ENCODE assay signal across 8 mouse cellular contexts in the genomic region with DNA sequence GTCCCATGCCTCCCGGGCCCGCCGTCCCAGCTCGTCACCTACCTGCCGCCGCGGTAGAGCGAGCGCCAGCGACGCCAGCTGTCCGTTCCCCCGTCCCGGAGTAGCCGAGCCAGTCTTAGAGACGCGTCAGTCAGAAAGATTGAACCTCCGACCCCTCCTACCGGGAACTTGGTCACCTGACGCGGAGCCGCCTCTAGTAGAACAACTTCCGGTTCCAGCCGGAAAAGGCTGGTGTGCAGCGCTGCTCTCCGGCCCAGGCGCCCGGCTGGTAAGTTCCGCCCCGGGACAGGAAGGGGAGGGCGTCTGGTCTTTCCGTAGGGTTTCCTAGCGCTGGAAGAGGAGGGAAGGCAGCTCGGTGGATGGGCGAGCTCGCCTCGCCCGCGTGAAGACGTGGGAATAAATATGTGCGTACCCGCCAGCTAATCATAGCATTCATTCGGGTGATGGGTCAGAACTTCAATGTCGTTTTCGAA. TPM values are rescaled to one million over a fixed set of nuclear protein-coding genes. Genes with fewer than 3 reads are reported as not detected.
DNase-seq lines count a peak whose midpoint lies in the region; ATAC-seq lines count a peak whose summit lies in the region.

Gene Rnf185, minus strand, starts transcription at position 197 of the 473 bp plus-strand sequence.

- H3K4me3 ChIP-seq in forebrain, embryonic 14.5 days (ENCODE audit: low read depth, low read length): peak within 1 kb of the TSS; percentile 89
- peak within 1 kb of the TSS; percentile 86 for H3K4me3 ChIP-seq in neural tube, embryonic 15.5 days (replicated peaks)

- intact Hi-C loops in heart, postnatal 14 days (cut with DNase I): loop anchor here (2.0 to 5.0 kb wide), 3 partner anchors 45 to 115 kb away; partner anchors contain the start of gene Limk2

- peak within 1 kb of the TSS; percentile 94 for H3K4me2 ChIP-seq in forebrain, embryonic 14.5 days (ENCODE audit: low read length)
- H3K4me2 ChIP-seq in neural tube, embryonic 15.5 days: peak within 1 kb of the TSS; percentile 85

- under 1% methylated on average over 45 of the region's 45 CpGs for WGBS in forebrain, embryonic 14.5 days
- WGBS in neural tube, embryonic 15.5 days: under 1% methylated on average over 45 of the region's 45 CpGs

- H3K9ac ChIP-seq in forebrain, embryonic 14.5 days (ENCODE audit: low read length): peak within 1 kb of the TSS; percentile 87
- peak within 1 kb of the TSS; percentile 85 for H3K9ac ChIP-seq in neural tube, embryonic 15.5 days (replicated peaks)

- H3K4me1 ChIP-seq in forebrain, embryonic 14.5 days (ENCODE audit: control insufficient read depth, insufficient read depth, low read length): peaks cover 7% of the 10 kb centered on the region
- H3K4me1 ChIP-seq in neural tube, embryonic 15.5 days: peaks cover 28% of the 10 kb centered on the region

- H3K27me3 ChIP-seq in forebrain, embryonic 14.5 days (replicated peaks; ENCODE audit: control insufficient read depth, insufficient read depth, low read length): no peaks in the 10 kb centered on the region
- H3K27me3 ChIP-seq in neural tube, embryonic 15.5 days (replicated peaks): no peaks in the 10 kb centered on the region

- DNase-seq in ES-CJ7 (ENCODE audit: low read depth, low spot score): peak; percentile 96
- DNase-seq in cerebellum, adult 11 months: peak; percentile 87
- DNase-seq in forebrain, embryonic 14.5 days (ENCODE audit: low spot score): peak; percentile 98
- DNase-seq in heart, postnatal 14 days: peak; percentile 91 to 94
- peak; percentile 93 for DNase-seq in layer of hippocampus, adult 11-12 months (ENCODE audit: low spot score)
- DNase-seq in lung, adult 18-20 months: peak; percentile 96 to 97
- DNase-seq in testis, postnatal 14 days (ENCODE audit: low spot score): peak; percentile 94

- ATAC-seq in forebrain, embryonic 14.5 days: peak; percentile 98
- ATAC-seq in neural tube, embryonic 15.5 days (ENCODE audit: low FRiP score): peak; percentile 95

- H3K9me3 ChIP-seq in forebrain, embryonic 14.5 days (replicated peaks; ENCODE audit: control insufficient read depth, low read length): no peaks in the 10 kb centered on the region
- H3K9me3 ChIP-seq in neural tube, embryonic 15.5 days (replicated peaks): no peaks in the 10 kb centered on the region

- H3K27ac ChIP-seq in forebrain, embryonic 14.5 days (ENCODE audit: low read depth, low read length): peak within 1 kb of the TSS; percentile 85
- peak within 1 kb of the TSS; percentile 91 for H3K27ac ChIP-seq in neural tube, embryonic 15.5 days (replicated peaks)

- peaks cover 4% of the 10 kb centered on the region; the same call in 1 of the 2 replicates for H3K36me3 ChIP-seq in forebrain, embryonic 14.5 days (ENCODE audit: control insufficient read depth, insufficient read depth, low read length)
- H3K36me3 ChIP-seq in neural tube, embryonic 15.5 days: peaks cover 8% of the 10 kb centered on the region

RNA-seq across cellular contexts. Expression of gene Rnf185, which starts in this region (rescaled TPM):
- 52.3 and 56.2 TPM in 2 replicates for polyA plus RNA-seq in forebrain, embryonic 14.5 days (2014; fragmentation: Nextera tagmentation; extraction: Ambion mirVana)
- total RNA-seq in heart, postnatal 14 days (2021): 10 to 100 TPM; 22.6 to 23.0 TPM
- 36.4 and 39.5 TPM in 2 replicates for polyA plus RNA-seq in neural tube, embryonic 15.5 days (2015; fragmentation: Nextera tagmentation; extraction: Ambion mirVana)

Comparison
In these comparisons a context has a peak if more than half of its experiments do, and no peak if none do; other contexts are left out.
1. Peak in every context shown above with its lines: DNase-seq, ATAC-seq, H3K4me3 ChIP-seq and H3K27ac ChIP-seq.